Mouse (Mus musculus): ENCODE results near the gene Gm44965. TPM values are rescaled to one million over a fixed set of nuclear protein-coding genes. Genes with fewer than 3 reads are reported as not detected.

The Gm44965 gene
- polyA plus RNA-seq, 1 experiment = not detected

GRCm38 (mm10) chr6:48582037-48582436, 11.7 kb upstream of the Gm44965 start:
- Histone ChIP-seq H3K4me3 (replicated peaks; ENCODE audit: insufficient read depth, low read depth, low read length) (no peak overlapping the region), H3K27ac (ENCODE audit: insufficient read depth, low read length) (no peak overlapping the region), H3K4me1 (ENCODE audit: control insufficient read depth, insufficient read depth, low read length) (peaks cover 2% of the 10 kb centered on the region; the same call in 1 of the 2 replicates), H3K27me3 (ENCODE audit: control insufficient read depth, insufficient read depth, low read length) (no peaks in the 10 kb centered on the region)
- no peak for TF ChIP-seq POLR2A (IDR thresholded peaks at IDR 0.05; ENCODE audit: borderline replicate concordance, insufficient read depth, low read length)
- TF ChIP-seq CTCF (IDR thresholded peaks at IDR 0.05; ENCODE audit: borderline replicate concordance, insufficient read depth, low read depth, low read length) = peak; percentile 31; the same call in 1 of the 2 replicates
- peak; percentile 38 to 50 for DNase-seq
- 77% methylated on average over 3 of the region's 3 CpGs for WGBS

- TF ChIP-seq POLR2A (IDR thresholded peaks at IDR 0.05; ENCODE audit: borderline replicate concordance, insufficient read depth, low read length) (no peak), CTCF (IDR thresholded peaks at IDR 0.05; ENCODE audit: borderline replicate concordance, insufficient read depth, low read depth, low read length) (no peak)
- DNase-seq = no peak
- WGBS = 64% methylated on average over 6 of the region's 6 CpGs
- no peaks in the 10 kb centered on the region; the same call in 1 of the 2 replicates for H3K4me1 ChIP-seq (ENCODE audit: control insufficient read depth, insufficient read depth, low read length)
- no peak within 1 kb of the TSS for H3K4me3 ChIP-seq (replicated peaks; ENCODE audit: insufficient read depth, low read depth, low read length)
- no peaks in the 10 kb centered on the region for H3K27me3 ChIP-seq (ENCODE audit: control insufficient read depth, insufficient read depth, low read length)
- H3K27ac ChIP-seq (ENCODE audit: insufficient read depth, low read length) = no peak within 1 kb of the TSS
These were observed 4.5 kb upstream of the Gm44965 start, which contains the start of gene Gm45021 for GRCm38 (mm10) chr6:48589194-48589750. Gm45021 (plus strand) TSS chr6:48589610.

GRCm38 (mm10) chr6:48591221-48591845, 2.4 kb upstream of the Gm44965 start:
- Histone ChIP-seq H3K4me1 (ENCODE audit: control insufficient read depth, insufficient read depth, low read length) (peaks cover 4% of the 10 kb centered on the region), H3K27ac (ENCODE audit: insufficient read depth, low read length) (no peak overlapping the region), H3K4me3 (replicated peaks; ENCODE audit: insufficient read depth, low read depth, low read length) (no peak overlapping the region), H3K27me3 (ENCODE audit: control insufficient read depth, insufficient read depth, low read length) (no peaks in the 10 kb centered on the region)
- TF ChIP-seq POLR2A (IDR thresholded peaks at IDR 0.05; ENCODE audit: borderline replicate concordance, insufficient read depth, low read length) (no peak), CTCF (IDR thresholded peaks at IDR 0.05; ENCODE audit: borderline replicate concordance, insufficient read depth, low read depth, low read length) (no peak)
- 93% methylated on average over 3 of the region's 3 CpGs for WGBS
- no peak for DNase-seq

- peaks cover 4% of the 10 kb centered on the region for H3K4me1 ChIP-seq (ENCODE audit: control insufficient read depth, insufficient read depth, low read length)
- no peak for DNase-seq
- H3K27ac ChIP-seq (ENCODE audit: insufficient read depth, low read length) = no peak overlapping the region
- TF ChIP-seq CTCF (IDR thresholded peaks at IDR 0.05; ENCODE audit: borderline replicate concordance, insufficient read depth, low read depth, low read length) (no peak), POLR2A (IDR thresholded peaks at IDR 0.05; ENCODE audit: borderline replicate concordance, insufficient read depth, low read length) (no peak)
- H3K4me3 ChIP-seq (replicated peaks; ENCODE audit: insufficient read depth, low read depth, low read length) = no peak overlapping the region
- 96% methylated on average over 6 of the region's 6 CpGs for WGBS
- H3K27me3 ChIP-seq (ENCODE audit: control insufficient read depth, insufficient read depth, low read length) = no peaks in the 10 kb centered on the region
These were observed 1.9 kb upstream of the Gm44965 start for GRCm38 (mm10) chr6:48591871-48592270.

GRCm38 (mm10) chr6:48594043-48594738, 450 bp downstream of the Gm44965 start:
- TF ChIP-seq POLR2A (IDR thresholded peaks at IDR 0.05; ENCODE audit: borderline replicate concordance, insufficient read depth, low read length) (peak; percentile 61; the same call in 1 of the 2 replicates), CTCF (IDR thresholded peaks at IDR 0.05; ENCODE audit: borderline replicate concordance, insufficient read depth, low read depth, low read length) (no peak)
- H3K27me3 ChIP-seq (ENCODE audit: control insufficient read depth, insufficient read depth, low read length) = no peaks in the 10 kb centered on the region
- WGBS = 1% methylated on average over 41 of the region's 41 CpGs
- peaks cover 10% of the 10 kb centered on the region for H3K4me1 ChIP-seq (ENCODE audit: control insufficient read depth, insufficient read depth, low read length)
- peak overlapping the region; percentile 96 for H3K27ac ChIP-seq (ENCODE audit: insufficient read depth, low read length)
- DNase-seq = no peak
- peak overlapping the region; percentile 79 for H3K4me3 ChIP-seq (replicated peaks; ENCODE audit: insufficient read depth, low read depth, low read length)

GRCm38 (mm10) chr6:48595278-48595677, 1.5 kb downstream of the Gm44965 start:
- DNase-seq = peak; percentile 39 to 60
- peak overlapping the region; percentile 20; the same call in 1 of the 2 replicates for H3K27ac ChIP-seq (ENCODE audit: insufficient read depth, low read length)

GRCm38 (mm10) chr6:48596545-48597232, 2.9 kb downstream of the Gm44965 start:
- no peak overlapping the region for H3K4me3 ChIP-seq (replicated peaks; ENCODE audit: insufficient read depth, low read depth, low read length)
- H3K27ac ChIP-seq (ENCODE audit: insufficient read depth, low read length) = no peak overlapping the region
- 96% methylated on average over 45 of the region's 45 CpGs for WGBS
- DNase-seq = no peak
- H3K4me1 ChIP-seq (ENCODE audit: control insufficient read depth, insufficient read depth, low read length) = peaks cover 10% of the 10 kb centered on the region
- TF ChIP-seq POLR2A (IDR thresholded peaks at IDR 0.05; ENCODE audit: borderline replicate concordance, insufficient read depth, low read length) = no peak
- TF ChIP-seq CTCF (IDR thresholded peaks at IDR 0.05; ENCODE audit: borderline replicate concordance, insufficient read depth, low read depth, low read length) = no peak
- no peaks in the 10 kb centered on the region for H3K27me3 ChIP-seq (ENCODE audit: control insufficient read depth, insufficient read depth, low read length)

More at GRCm38 (mm10) chr6:48595278-48595677, 1.5 kb downstream of the Gm44965 start:
- no peak for TF ChIP-seq POLR2A (IDR thresholded peaks at IDR 0.05; ENCODE audit: borderline replicate concordance, insufficient read depth, low read length)
- TF ChIP-seq CTCF (IDR thresholded peaks at IDR 0.05; ENCODE audit: borderline replicate concordance, insufficient read depth, low read depth, low read length) = no peak
- Histone ChIP-seq H3K4me1 (ENCODE audit: control insufficient read depth, insufficient read depth, low read length) (peaks cover 10% of the 10 kb centered on the region), H3K27me3 (ENCODE audit: control insufficient read depth, insufficient read depth, low read length) (no peaks in the 10 kb centered on the region), H3K4me3 (replicated peaks; ENCODE audit: insufficient read depth, low read depth, low read length) (peak overlapping the region; percentile 79)
- 27% methylated on average over 1 of the region's 1 CpGs for WGBS

Data from cerebellum, adult 2 months (tissue).